Mouse (Mus musculus) hindbrain, embryonic 13.5 days (tissue): ENCODE data around the gene Dmp1. TPM values are rescaled to one million over a fixed set of nuclear protein-coding genes. Genes with fewer than 3 reads are reported as not detected.

Source experiments
- ATAC-seq: fragments of 200-750 bp; cut with Nextera tagmentation; 2 replicates; pipeline ENCODE4 v1.8.0; 2017; ENCODE audit warnings: moderate TSS enrichment; ENCODE audit not compliant: low FRiP score
- H3K27ac ChIP-seq: fragments of 300-500 bp; sonication (generic); 2 replicates; pipeline ENCODE4 v1.5.1; 2015; ENCODE audit warnings: inconsistent platforms, mild to moderate bottlenecking, moderate library complexity
- H3K27me3 ChIP-seq: fragments of 300-500 bp; sonication (generic); 2 replicates; pipeline ENCODE4 v1.6.1; 2015; ENCODE audit warnings: mild to moderate bottlenecking, inconsistent platforms
- H3K36me3 ChIP-seq: fragments of 300-500 bp; sonication (generic); 2 replicates; pipeline ENCODE4 v1.6.1; 2015; ENCODE audit warnings: mild to moderate bottlenecking, inconsistent platforms
- H3K4me1 ChIP-seq: fragments of 300-500 bp; sonication (generic); replicated peaks from 2 replicates; pipeline ENCODE4 v1.6.1; 2015; ENCODE audit warnings: inconsistent platforms
- H3K4me2 ChIP-seq: fragments of 300-500 bp; sonication (generic); 2 replicates; pipeline ENCODE4 v1.6.1; 2015; ENCODE audit warnings: inconsistent platforms, mild to moderate bottlenecking, moderate library complexity
- H3K4me3 ChIP-seq: fragments of 300-500 bp; sonication (generic); 2 replicates; pipeline ENCODE4 v1.5.1; 2015; ENCODE audit warnings: mild to moderate bottlenecking, inconsistent platforms
- H3K9ac ChIP-seq: fragments of 300-500 bp; sonication (generic); 2 replicates; pipeline ENCODE4 v1.6.1; 2015; ENCODE audit warnings: mild to moderate bottlenecking, inconsistent platforms
- H3K9me3 ChIP-seq: fragments of 300-500 bp; sonication (generic); 2 replicates; pipeline ENCODE4 v1.6.1; 2016; ENCODE audit warnings: inconsistent platforms
- WGBS: fragments of 180-500 bp; shearing (Covaris S2); methylation state at CpG from one replicate; pipeline ENCODE4 v1.1.7; 2015; 5-methylcytosine and 5-hydroxymethylcytosine counted together
- polyA plus RNA-seq: library from polyadenylated mRNA; unstranded; fragments of >200 nt; fragmentation: Nextera tagmentation; extraction: Ambion mirVana; gene quantifications from 2 replicates; pipeline ENCODE4 v1.2.1, GENCODE M21; 2015

Dmp1 gene
- 0.47 and 1.0 TPM in 2 replicates for polyA plus RNA-seq

DNA sequence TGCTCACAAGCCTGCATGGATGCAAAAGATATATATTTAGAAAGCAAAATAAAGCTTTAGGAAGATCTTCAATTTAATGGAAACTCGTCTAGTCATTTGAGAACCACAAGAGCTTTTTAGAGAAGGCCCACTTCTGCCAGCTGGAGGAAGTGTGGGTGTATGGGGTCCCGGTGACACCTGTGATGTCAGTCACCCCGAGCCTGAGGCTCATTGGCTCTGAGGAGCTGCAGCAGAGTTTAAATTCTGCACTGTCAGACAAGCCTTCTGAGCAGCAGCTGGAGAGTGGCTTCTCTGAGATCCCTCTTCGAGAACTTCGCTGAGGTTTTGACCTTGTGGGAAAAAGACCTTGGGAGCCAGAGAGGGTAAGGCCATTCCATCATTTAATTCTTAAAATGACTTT is at the start of gene Dmp1:
Gene Dmp1 (plus strand): TSS at position 263 of the 400 bp plus-strand sequence.
- WGBS = 79% methylated on average over 5 of the region's 5 CpGs
- H3K4me2 ChIP-seq = no peak within 1 kb of the TSS
- no peak within 1 kb of the TSS for H3K27ac ChIP-seq
- no peaks in the 10 kb centered on the region for H3K4me1 ChIP-seq
- H3K36me3 ChIP-seq = no peaks in the 10 kb centered on the region
- no peaks in the 10 kb centered on the region for H3K9me3 ChIP-seq
- ATAC-seq = no peak
- no peaks in the 10 kb centered on the region for H3K27me3 ChIP-seq
- H3K9ac ChIP-seq = no peak within 1 kb of the TSS
- H3K4me3 ChIP-seq = no peak within 1 kb of the TSS

DNA sequence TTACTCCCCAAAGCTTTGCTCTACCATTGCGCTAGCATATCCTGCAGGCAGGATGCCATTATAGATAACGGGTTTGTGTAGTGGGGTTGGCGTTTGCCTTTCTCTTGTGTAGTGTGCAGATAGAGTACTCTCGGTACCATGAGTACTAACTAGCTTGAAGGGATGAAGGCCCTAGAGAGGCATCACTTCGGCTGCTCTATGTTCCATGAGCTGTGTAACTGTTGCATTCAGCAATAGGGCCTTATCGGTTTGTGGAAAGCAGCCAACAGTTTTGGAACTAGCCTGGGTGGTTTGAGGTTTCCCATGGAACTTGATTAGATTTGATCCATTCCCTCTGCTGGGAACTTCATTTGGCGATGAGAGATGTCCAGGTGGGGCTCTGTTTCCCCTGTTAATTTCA is 44.7 kb upstream of the Dmp1 start:
- H3K27ac ChIP-seq = no peak overlapping the region
- no peaks in the 10 kb centered on the region for H3K4me1 ChIP-seq
- 95% methylated on average over 7 of the region's 7 CpGs for WGBS
- no peaks in the 10 kb centered on the region for H3K27me3 ChIP-seq
- no peak for ATAC-seq
- no peak overlapping the region for H3K4me3 ChIP-seq
- no peak overlapping the region for H3K4me2 ChIP-seq
- no peak overlapping the region for H3K9ac ChIP-seq
- H3K36me3 ChIP-seq = no peaks in the 10 kb centered on the region
- H3K9me3 ChIP-seq = no peaks in the 10 kb centered on the region

DNA sequence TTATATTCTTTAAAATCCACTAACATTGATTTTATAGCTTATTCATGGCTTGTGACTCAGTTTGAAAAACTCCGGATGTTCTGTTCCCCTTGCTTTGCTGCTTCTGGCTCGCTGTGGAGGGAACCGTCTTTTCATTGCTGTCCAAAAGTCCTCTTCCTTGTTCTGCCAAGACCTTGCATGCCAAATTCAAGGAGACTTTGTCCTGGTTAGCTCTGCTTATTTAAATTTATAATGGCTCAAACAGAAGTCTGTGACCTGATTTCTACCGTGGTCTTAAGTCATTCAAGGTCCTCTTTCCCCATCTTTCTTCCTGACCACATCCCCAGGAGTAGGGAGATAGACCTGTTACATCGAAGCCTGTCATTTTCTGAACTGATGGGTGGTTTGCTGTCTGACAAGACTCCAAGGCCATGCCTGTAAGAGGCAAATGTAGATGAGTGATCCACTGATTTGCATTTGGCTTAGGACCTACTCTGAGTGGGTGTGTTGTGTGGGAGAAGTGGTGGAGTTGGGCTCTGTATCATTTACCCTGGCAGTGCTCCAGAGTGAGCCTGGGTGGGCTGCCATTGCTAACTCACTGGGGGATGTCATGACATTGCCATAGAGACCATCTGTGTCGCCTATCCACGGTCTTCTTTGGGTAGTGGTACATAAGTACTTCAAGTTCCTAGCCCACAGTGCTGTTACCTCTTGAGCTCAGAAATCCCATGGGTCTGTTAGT is 43.9 kb upstream of the Dmp1 start:
- peak; percentile 68; the same call in 1 of the 2 replicates for ATAC-seq
- Histone ChIP-seq H3K27me3 (no peaks in the 10 kb centered on the region), H3K4me1 (no peaks in the 10 kb centered on the region), H3K9ac (no peak overlapping the region), H3K4me2 (no peak overlapping the region), H3K9me3 (no peaks in the 10 kb centered on the region), H3K27ac (no peak overlapping the region), H3K36me3 (no peaks in the 10 kb centered on the region), H3K4me3 (no peak overlapping the region)
- 82% methylated on average over 7 of the region's 7 CpGs for WGBS

DNA sequence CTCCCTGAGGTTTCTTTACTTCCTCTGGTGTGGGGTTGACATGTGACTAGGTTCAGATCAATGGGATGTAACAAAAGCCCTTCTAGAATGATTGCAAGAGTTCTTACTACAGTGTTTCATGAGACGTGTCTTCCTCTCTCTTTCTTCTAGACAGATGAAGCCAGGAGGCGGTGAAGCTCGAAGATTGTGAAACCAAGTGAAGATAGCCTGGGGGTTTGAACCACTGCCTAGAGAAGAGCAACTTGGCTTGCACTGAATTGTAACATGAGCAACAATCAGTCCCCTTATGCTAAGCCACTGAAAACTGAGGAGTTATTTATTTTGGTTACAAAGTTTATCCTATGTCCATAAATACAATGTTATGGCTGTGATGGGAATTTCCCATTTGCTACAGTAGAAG is 41.8 kb upstream of the Dmp1 start:
- WGBS = 82% methylated on average over 3 of the region's 3 CpGs

DNA sequence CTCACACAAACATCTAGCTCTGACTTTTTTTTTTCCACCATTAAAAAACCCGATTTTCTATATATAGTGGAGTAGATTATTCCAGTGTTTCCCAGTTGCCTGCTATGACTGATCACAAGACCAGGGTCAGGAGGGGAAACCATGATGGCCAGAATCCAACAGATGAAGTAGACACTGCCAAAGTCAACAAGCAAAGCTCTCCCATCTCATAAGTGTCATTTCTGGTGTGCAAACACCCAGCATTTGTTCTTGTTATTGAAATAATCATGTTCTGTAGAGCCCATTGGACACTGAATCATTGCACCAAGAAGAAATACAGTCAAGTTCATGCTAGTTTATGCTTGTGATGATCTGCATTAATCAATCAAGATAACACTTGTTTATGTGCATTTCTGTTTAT is 41.0 kb upstream of the Dmp1 start:
- Histone ChIP-seq H3K9me3 (no peaks in the 10 kb centered on the region), H3K4me2 (no peak overlapping the region), H3K27me3 (no peaks in the 10 kb centered on the region), H3K4me1 (no peaks in the 10 kb centered on the region), H3K9ac (no peak overlapping the region), H3K27ac (no peak overlapping the region), H3K36me3 (no peaks in the 10 kb centered on the region), H3K4me3 (no peak overlapping the region)
- 74% methylated on average over 1 of the region's 1 CpGs for WGBS
- ATAC-seq = no peak

More for the DNA sequence above, 41.8 kb upstream of the Dmp1 start:
- no peaks in the 10 kb centered on the region for H3K36me3 ChIP-seq
- no peaks in the 10 kb centered on the region for H3K27me3 ChIP-seq
- ATAC-seq = no peak
- H3K27ac ChIP-seq = no peak overlapping the region
- no peak overlapping the region for H3K4me2 ChIP-seq
- no peaks in the 10 kb centered on the region for H3K4me1 ChIP-seq
- H3K4me3 ChIP-seq = no peak overlapping the region
- no peaks in the 10 kb centered on the region for H3K9me3 ChIP-seq
- no peak overlapping the region for H3K9ac ChIP-seq

DNA sequence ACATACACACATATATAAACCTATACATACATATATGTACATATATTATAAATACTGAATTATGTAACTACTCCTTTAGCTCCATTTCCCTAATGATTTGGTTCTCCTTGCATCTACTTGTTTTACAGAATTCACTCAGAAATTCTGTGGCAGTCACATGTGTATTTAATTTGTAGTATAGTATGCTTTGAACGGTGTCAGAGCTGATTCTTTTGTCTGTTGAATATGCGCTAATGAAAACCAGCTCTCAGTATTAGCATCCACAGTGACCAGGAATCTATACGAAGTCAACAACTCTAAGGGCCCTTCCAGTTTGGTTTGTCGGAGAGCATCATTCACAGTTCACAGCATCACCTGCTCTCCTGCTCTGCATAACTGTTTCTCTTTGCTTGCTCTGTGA is 38.9 kb upstream of the Dmp1 start:
- Histone ChIP-seq H3K27me3 (no peaks in the 10 kb centered on the region), H3K4me3 (no peak overlapping the region), H3K36me3 (no peaks in the 10 kb centered on the region), H3K27ac (no peak overlapping the region), H3K4me1 (no peaks in the 10 kb centered on the region), H3K4me2 (no peak overlapping the region), H3K9ac (no peak overlapping the region), H3K9me3 (no peaks in the 10 kb centered on the region)
- ATAC-seq = no peak
- 91% methylated on average over 4 of the region's 4 CpGs for WGBS

DNA sequence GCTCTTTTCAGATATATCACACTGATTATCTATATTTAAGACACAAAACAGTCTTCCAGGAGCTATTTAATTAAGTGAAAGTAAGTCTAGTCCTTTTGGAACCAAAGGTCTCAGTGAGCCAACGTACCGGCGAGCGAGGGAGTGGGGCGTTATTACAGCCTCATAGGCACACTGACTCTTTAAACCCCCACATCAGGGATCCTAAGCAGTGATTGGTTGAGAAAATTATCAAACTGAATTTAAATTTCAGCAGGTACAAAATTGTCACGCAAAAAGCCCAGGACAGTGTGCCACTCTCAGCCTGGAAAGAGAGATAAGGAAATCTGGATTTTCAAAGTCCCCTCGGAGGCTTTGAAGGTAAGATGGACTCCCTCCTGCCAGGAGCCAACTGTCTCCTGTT is 32.0 kb upstream of the Dmp1 start, which contains the start of gene Dspp:
Gene Dspp (plus strand): TSS at position 301 of the 400 bp plus-strand sequence.
- H3K36me3 ChIP-seq = no peaks in the 10 kb centered on the region
- no peak within 1 kb of the TSS for H3K9ac ChIP-seq
- H3K9me3 ChIP-seq = no peaks in the 10 kb centered on the region
- H3K4me2 ChIP-seq = no peak within 1 kb of the TSS
- no peak within 1 kb of the TSS for H3K4me3 ChIP-seq
- ATAC-seq = no peak
- H3K27ac ChIP-seq = no peak within 1 kb of the TSS
- 92% methylated on average over 7 of the region's 7 CpGs for WGBS
- no peaks in the 10 kb centered on the region for H3K27me3 ChIP-seq
- no peaks in the 10 kb centered on the region for H3K4me1 ChIP-seq

DNA sequence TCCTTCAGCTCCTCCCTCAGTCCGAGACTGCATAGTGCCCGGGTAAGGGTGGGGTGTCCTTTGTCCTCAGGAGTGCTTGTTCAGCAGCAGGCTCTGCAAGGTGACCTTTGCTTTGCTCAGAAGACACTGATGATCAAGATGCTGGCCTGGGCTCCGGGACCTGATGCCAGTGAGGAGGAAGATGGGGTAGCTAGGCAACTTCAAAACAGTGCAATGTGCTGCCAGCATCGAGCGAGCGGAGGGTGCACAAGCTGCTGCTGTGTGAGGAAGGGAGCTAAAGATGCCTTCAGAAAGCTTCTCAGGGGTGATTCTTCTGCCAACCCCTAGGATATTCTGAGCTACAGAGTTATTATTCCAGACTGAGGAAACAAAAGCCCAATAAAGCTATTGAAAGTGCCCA is 29.3 kb upstream of the Dmp1 start:
- 0 out of 2 replicates have a peak, but pooled peaks cover under 1% of the 10 kb centered on the region for H3K9me3 ChIP-seq
- no peaks in the 10 kb centered on the region for H3K4me1 ChIP-seq
- no peak overlapping the region for H3K9ac ChIP-seq
- 78% methylated on average over 6 of the region's 6 CpGs for WGBS
- H3K4me2 ChIP-seq = no peak overlapping the region
- H3K4me3 ChIP-seq = no peak overlapping the region
- no peaks in the 10 kb centered on the region for H3K36me3 ChIP-seq
- no peak overlapping the region for H3K27ac ChIP-seq
- H3K27me3 ChIP-seq = no peaks in the 10 kb centered on the region
- ATAC-seq = no peak

DNA sequence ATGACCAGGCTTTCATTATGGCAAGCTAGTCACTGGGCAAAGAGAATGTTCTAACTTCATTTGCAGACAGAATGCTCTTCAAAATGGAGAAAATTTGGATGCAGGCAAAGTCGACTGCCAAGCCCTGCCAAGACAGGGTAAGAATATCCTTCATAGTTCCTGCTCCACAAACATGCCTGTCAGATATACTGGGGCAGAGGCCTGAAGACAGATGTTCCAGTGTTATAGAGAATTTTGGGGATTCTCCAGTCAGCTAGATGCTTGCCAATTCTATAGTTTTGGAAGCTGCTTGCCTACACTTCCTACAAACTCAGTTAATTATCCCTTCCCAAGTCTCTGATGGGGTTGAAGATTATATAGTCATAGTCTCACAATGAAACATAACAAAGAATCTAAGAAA is 18.7 kb upstream of the Dmp1 start:
- Histone ChIP-seq H3K36me3 (no peaks in the 10 kb centered on the region), H3K27me3 (no peaks in the 10 kb centered on the region), H3K27ac (no peak overlapping the region), H3K9me3 (peaks cover 3% of the 10 kb centered on the region), H3K4me1 (no peaks in the 10 kb centered on the region), H3K9ac (no peak overlapping the region), H3K4me2 (no peak overlapping the region), H3K4me3 (no peak overlapping the region)
- ATAC-seq = no peak
- 95% methylated on average over 1 of the region's 1 CpGs for WGBS

DNA sequence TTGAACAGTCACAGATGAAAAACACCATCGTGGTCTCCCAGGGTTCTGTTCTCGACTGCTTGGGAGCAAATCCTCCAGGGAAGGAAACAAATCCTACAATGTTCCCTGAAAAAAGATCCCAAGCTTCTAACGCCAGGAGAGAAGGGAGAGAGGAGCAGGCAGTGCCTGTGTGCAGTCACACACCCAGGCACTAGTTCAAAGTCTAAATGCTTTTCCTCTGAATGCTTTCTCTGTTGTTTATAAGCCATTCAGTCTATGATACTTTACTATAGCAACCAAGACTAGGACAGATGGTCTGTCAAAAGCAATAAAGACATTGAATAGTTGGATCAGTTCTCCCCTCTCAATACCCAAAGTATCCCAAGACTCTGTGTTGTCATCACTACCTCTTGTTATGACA is 15.1 kb upstream of the Dmp1 start:
- Histone ChIP-seq H3K36me3 (no peaks in the 10 kb centered on the region), H3K9ac (no peak overlapping the region), H3K27me3 (no peaks in the 10 kb centered on the region), H3K4me1 (no peaks in the 10 kb centered on the region), H3K9me3 (peaks cover 2% of the 10 kb centered on the region), H3K27ac (no peak overlapping the region), H3K4me2 (no peak overlapping the region), H3K4me3 (no peak overlapping the region)
- ATAC-seq = no peak
- WGBS = 74% methylated on average over 3 of the region's 3 CpGs

DNA sequence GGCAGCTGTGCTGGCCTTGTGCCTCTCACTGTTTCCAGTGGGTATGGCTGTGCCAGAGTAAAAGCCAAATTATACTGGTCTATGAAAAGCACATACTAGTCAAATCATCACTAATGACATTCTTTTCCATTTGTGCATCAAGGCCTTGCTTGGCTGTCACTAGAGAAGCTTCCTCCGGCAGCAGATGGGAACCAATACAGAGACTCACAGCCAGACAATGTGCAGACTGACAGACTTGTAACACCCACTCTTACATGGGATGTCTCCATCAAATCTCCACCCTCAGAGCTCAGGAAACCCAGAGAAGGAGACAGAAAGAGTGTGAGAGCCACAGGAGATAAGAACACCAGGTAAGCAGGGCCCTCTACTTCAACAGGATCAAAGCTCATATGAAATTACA is 7.3 kb upstream of the Dmp1 start:
- no peaks in the 10 kb centered on the region for H3K4me1 ChIP-seq
- H3K9me3 ChIP-seq = no peaks in the 10 kb centered on the region
- H3K4me3 ChIP-seq = no peak overlapping the region
- 95% methylated on average over 1 of the region's 1 CpGs for WGBS
- no peak overlapping the region for H3K9ac ChIP-seq
- no peaks in the 10 kb centered on the region for H3K36me3 ChIP-seq
- H3K4me2 ChIP-seq = no peak overlapping the region
- no peaks in the 10 kb centered on the region for H3K27me3 ChIP-seq
- ATAC-seq = no peak
- no peak overlapping the region for H3K27ac ChIP-seq

DNA sequence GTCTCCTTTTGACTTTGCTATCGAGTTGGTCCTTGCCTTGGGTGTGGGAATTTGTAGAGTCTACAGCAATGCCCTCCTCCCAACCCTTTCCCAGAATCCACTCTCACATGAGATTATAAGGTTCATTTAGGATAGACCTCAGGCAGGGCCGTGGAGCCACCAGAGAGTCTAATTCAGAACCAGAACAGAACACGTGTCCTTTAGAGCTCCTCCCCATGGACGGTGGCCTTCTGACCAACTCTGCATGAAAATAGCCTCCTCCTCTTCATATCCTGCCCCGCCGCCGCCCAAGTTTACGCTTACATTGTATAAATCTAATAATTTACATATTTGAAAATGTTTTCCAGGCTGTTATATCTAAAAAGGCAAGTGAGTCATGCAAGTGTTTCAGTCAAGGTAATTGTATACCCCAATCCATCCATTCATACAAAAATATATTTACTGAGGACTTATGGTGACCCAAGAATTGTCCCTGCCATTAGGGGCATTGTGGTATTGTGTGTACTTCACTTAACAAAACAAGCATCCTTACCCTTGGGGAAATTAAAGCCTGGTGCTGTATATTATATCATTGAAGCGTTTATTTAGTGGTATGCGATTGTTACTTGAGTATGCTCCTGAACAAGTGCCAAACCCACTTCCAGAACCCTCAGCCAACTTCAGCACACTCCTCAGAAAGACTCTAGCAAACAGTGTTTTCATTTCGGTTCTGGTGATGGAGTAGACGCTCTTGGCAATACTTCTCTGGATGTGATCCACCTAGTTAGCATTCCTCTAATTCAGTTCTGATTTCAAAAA is 1.1 kb upstream of the Dmp1 start:
- no peak overlapping the region for H3K9ac ChIP-seq
- H3K9me3 ChIP-seq = no peaks in the 10 kb centered on the region
- H3K27me3 ChIP-seq = no peaks in the 10 kb centered on the region
- no peak for ATAC-seq
- WGBS = 94% methylated on average over 12 of the region's 12 CpGs
- no peak overlapping the region for H3K27ac ChIP-seq
- no peaks in the 10 kb centered on the region for H3K36me3 ChIP-seq
- H3K4me1 ChIP-seq = no peaks in the 10 kb centered on the region
- no peak overlapping the region for H3K4me3 ChIP-seq
- no peak overlapping the region for H3K4me2 ChIP-seq

DNA sequence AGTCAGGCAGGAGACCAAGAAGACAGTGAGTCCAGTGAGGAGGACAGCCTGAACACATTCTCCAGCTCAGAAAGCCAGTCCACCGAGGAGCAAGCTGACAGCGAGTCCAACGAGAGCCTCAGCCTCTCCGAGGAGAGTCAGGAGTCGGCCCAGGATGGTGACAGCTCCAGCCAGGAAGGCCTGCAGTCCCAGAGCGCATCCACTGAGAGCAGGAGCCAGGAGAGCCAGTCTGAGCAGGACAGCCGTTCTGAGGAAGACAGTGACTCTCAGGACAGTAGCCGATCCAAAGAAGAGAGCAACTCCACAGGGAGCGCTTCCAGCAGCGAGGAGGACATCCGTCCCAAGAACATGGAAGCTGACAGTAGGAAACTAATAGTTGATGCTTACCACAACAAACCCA is 10.1 kb downstream of the Dmp1 start:
- Histone ChIP-seq H3K36me3 (no peaks in the 10 kb centered on the region), H3K9ac (no peak overlapping the region), H3K9me3 (no peaks in the 10 kb centered on the region), H3K4me2 (no peak overlapping the region), H3K27me3 (no peaks in the 10 kb centered on the region), H3K4me3 (no peak overlapping the region), H3K27ac (no peak overlapping the region), H3K4me1 (no peaks in the 10 kb centered on the region)
- no peak for ATAC-seq
- WGBS = 77% methylated on average over 11 of the region's 11 CpGs
